Mouse (Mus musculus) layer of hippocampus, adult 11-12 months (tissue): Measurements from ENCODE around the gene Cgrrf1.
A peak's percentile ranks its signal among the peaks of the same experiment; 100 is the strongest.
"Not testable (repeated sequence)": the region's sequence is repeated elsewhere in the genome, so short reads cannot be mapped to it uniquely, and the experiment has no call there.

Source experiments
- DNase-seq: peaks from one replicate; pipeline ENCODE4 v3.0.0; 2022; ENCODE audit warnings: low spot score

The Cgrrf1 gene

DNA sequence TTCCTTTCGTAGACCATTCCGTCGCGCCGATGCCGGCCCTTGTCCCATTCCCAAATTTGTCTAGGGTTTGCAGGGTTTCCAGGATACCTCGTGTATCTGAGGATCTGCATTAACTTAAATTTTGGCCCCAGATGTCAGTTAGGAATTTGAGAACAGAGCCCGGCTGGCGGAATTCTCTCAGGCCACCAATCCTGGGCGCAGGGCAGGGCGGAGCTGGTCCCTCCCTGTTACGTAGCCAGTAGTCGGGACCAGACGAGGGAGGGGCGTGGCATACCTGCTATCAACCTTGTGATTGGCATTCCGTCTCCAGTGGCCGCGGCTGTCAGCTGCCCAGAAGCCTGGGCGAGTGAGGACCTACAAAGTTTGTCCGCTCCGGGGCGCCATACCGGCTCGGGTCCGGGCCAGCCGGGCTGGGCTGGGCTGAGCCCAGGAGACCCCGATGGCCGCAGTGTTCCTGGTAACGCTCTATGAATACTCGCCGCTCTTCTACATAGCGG is at the start of gene Cgrrf1:
TSS of gene Cgrrf1 (plus strand) at position 289 of the 497 bp plus-strand sequence.
- DNase-seq: peak; percentile 94

DNA sequence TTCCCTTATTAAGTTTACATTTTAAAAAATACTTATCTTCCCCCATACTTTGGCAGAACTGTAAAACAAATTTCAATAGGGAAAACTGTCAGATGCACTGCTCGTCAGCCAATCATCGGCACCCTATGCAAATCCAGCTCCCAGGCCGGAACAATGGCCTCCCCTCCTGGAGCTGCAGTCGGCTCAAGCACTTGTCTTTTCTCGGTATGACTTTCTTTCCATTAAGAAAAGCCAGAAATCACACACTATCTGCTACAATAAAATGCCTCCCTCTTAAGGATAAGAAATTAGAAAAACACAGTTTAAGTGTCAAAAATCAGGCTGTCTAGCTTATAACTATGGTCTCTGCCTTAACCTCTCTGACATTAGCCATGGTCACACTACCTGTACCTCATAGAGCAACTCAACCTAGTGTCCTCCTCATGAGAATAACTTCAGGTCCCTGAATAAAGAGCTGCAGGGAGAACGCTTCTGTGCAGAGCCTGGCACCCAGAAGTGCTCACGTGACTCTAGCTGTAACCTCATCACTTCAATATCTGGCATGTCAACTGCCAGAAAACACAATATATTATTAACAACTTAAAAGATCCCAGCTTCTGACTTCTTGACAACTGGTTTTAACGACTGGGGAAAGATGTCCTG is 49.6 kb upstream of the Cgrrf1 start:
- no peak for DNase-seq

DNA sequence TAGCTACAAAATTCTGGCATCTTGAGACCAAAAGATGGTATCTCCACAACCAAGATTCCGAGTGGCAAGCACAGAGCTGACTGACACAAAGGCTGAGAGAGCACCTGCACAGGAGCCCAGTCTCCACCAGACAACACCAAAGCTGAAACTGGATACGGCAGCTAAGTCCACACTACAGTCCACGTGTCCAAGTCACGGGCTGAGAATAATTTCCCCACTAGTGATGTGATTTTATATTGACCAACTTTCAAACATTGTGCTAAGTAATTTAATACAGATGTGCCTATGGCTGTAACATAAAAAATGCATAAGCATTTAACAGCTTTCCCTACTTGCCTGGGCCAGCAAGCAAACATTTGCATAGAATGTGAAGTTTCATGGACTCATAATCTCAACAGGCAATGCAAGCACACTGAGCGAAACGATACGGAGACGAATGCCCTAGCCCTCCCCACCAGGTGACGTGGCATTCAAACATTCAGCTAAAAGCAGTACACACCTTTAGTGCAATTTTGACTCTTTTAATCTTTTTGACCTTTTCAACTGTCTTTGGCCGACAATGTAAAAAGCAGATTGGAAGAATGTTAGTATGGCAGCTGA is 48.5 kb upstream of the Cgrrf1 start:
- no peak for DNase-seq

DNA sequence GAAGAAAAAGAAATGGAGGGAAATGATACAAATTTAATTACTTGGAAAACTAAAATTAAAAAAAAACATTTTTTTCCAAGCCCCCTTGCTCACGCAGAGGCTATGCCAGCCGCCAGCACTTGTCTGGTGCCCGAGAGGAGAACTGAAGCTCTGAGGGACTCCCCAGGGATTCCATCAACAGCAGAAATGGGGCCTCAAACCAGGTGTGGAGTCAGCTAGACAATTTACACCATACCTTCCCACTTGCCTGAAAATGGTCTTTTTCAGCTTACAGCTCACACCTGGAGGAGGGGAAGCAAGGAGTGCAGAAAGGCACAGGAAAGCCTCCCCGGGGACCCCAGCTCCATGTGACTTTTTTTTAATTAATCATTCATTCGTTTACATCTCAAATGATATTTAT is 46.7 kb upstream of the Cgrrf1 start:
- DNase-seq: no peak

DNA sequence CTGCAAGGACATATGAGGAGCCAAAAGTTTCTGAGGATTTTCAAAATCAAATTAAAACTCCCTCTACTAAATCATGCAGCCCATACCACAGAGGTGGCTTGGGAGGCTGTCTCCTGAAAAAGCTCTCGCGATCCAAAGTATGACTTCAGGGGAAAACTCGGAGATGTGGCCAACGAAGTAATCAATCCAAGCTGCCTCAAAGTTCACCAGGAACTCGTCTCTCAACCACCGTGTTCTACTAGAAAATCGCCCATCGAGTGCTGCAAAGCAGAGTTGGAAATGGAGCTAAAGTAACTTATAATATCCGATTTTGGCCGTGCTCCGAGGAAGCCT is 44.5 kb upstream of the Cgrrf1 start:
- DNase-seq: no peak

DNA sequence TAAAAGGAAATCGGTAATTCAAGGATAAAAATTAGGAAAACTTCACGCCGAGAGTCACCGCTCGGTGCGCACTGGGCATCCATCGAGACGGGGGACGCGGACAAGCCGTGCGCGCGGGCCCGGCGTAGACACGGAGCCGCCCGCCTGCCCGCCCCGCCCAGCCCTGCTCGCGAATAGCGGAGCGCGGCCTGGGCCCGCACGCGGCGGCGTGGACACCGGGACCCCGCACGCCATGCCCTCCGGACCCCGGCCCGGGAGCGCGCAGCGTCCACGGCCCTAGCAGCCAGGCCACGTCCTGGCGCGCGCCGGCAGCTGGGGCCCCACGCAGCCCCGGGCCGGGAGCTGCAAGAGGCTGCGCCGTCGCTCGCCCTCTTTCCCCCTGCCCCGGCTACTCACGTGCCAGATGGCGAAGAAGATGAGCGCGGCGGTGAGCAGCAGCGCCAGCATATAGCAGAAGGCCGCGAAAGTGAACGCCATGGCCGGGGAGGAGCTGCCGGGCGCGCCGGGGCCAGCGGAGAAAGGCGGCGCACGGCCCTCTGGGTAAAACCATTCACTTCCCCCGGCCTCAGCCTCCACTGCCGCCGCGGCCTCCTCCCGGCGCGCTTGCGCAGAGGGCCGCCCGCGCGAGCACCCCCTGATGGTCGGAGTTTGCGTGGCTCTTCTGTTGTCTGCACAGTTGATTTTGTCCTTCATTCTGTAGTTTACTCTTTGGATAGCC is 44.0 kb upstream of the Cgrrf1 start, which contains the start of gene Cnih1:
TSS of gene Cnih1 (minus strand) at position 625 of the 718 bp plus-strand sequence.
- DNase-seq: peak; percentile 92

DNA sequence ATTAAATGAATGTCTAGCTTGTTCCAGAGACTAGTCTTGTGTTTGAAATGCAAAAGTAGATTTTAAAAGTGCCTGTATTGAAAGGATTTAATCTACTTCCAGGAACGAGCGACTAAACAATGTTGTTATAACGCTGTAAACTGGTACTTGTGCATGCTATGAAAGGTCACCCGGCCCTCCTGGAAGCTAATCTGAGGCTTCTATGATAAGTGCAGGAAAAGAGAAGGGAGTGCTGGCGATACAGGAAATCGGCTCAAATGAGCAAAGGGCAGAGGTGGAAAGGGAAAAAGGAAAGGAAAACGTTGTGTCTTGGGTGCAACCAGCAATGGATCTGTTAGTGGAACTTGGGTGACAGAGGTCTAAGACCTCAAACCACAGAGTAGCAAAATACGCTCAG is 43.4 kb upstream of the Cgrrf1 start:
- DNase-seq: no peak

DNA sequence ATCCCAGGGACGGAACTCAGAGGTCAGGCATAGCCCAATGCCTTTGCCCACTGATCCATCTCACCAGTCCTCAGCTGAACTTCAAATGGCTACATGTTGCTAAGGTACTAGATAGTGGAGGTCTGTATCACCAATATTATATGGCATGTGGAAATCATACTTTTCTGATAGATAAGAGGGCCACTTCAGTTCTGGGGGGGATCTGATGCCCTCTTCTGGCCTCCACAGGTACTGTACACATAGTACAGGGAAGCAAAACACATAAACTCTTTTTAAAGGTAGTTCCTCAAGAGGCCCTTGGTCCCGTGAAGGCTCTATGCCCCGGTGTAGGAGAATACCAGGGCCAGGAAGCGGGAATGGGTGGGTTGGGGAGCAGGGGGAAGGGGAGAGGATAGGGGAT is 41.6 kb upstream of the Cgrrf1 start:
- no peak for DNase-seq

DNA sequence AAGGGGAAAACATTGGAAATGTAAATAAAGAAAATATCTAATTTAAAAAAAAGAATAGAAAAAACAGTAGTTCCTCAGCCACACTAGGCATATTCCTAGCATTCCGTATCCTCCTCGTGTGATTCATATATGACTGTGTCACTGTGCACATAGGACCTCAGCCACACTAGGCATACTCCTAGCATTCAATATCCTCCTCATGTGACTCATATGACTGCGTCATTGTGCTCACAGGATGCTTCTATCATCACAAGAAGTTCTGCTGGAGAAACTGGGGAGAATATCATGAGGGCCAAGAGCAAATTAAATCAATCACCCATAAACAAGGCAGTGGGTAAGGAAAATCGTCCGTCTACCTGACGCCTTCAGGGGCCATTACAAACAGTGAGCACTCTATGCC is 41.2 kb upstream of the Cgrrf1 start:
- no peak for DNase-seq

DNA sequence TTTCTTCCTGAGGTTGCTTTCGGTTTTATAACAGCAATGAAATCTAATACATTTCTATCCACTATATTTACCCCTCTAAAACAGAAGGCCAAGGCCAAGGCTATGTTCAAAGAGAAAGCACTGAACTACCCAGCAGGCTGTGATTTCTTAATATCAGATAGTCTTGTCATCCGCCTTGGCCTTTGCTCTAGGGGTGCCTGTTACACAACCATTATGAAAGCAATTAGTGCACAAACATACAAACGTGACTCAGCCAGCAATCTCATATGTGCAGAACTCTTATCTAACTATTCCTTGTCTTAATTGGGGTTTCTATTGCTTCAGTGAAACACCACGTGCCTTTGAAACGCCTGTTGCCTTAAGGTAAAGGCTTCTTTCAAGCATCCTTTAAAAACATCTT is 37.8 kb upstream of the Cgrrf1 start:
- no peak for DNase-seq

DNA sequence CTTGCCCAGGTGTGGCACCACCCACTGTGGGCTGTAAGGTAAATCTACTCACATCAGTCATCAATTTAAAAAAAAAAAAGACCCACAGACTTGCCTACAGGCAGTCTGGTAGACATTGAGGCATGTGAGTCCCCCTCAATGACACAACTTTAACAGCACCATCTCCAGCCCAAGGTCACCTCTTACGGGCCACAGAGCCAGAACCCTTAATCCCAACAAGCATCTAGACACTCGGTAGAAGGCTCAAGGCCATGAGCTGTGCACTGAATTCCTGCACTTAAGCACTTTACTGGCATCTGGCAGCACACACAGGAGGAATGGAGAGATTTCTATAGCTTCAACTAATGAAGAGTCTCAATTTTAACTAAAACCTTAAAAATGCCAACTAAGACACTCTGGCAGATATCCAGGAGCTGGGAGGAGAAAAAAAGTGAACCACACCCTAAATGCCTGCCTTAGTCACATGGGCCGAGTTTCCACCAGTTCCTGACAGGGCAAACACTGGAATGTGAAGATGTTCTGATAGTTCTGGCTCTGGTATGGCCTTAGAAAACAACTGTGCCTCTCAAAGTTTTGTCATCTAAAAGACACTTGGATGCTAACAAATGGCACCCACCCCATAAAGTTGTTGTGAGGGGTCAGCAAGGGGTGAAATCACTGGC is 31.1 kb upstream of the Cgrrf1 start:
- no peak for DNase-seq

DNA sequence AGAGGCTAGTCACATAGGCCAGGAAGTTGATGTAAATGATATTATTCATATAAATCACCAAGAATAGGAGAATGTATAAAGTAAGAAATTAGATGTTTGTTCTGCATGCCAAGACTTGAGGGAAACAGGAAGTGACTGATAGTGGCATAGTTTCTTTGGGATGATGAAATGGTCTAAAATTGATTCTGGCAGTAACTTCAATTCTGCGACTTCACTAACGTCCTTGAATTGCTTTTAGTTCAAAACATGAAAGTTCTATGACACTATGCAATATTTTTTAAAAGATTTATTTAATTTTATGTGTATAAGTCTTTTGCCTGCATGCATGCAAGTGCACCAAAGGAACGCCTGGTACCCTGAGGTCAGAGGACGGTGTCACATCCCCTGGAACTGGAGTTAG is 28.7 kb upstream of the Cgrrf1 start:
- DNase-seq: no peak

DNA sequence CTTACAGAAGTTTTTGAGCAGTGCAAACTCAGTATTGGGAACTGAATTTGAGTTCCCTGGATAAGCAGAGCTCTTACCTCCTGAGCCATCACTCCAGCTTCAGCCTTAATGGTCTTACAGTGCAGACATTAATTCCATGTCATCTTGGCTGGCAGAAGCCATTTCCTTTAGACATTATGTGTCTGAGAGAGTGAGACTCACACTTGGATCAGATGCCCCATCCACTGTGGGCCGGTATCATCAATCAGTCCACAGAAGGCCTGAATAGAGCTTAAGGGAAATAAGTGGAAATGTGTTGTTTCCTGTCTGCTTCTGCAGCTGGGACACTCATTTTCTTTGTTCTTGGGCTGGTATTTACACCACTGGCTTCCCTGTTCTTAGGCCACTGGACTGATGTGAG is 28.1 kb upstream of the Cgrrf1 start:
- DNase-seq: no peak

DNA sequence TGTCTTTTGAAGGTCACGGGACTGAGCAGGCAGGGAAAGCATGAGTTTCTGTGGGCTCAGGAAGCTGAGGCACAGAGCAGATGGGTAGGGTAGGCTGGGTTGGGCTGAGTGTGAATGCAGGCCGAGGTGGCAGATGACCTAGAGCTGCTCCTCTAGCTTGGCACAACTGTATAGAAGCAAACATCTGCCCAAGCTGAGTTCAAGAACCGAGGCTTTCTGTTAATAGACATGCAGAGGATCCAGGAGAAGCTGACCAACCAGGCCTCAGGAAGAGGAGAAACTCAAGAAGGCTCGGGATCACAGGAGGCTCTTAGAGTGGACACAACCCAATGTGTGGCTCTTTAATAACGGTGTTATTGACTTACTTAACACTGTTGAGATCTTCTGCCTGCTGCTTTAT is 25.7 kb upstream of the Cgrrf1 start:
- DNase-seq: no peak

DNA sequence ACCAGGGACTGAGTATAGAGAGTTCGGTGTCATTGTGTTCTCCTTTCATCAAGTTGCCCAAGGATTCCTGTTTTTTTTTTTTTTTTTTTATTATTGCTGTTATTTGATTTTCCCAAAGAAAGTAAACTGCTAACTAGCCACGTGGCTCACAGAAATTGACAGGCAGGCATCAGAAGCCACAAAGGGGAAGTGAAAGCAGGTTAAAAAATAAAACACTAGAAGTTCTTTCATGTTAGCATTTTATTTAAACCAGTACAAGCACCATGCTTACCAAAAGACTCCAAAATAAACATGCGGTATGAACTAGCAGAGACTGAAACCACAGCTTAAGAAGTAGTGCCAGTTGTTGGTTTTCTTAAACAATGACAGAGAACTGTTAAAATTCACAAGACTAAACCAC is 24.0 kb upstream of the Cgrrf1 start:
- DNase-seq: no peak

DNA sequence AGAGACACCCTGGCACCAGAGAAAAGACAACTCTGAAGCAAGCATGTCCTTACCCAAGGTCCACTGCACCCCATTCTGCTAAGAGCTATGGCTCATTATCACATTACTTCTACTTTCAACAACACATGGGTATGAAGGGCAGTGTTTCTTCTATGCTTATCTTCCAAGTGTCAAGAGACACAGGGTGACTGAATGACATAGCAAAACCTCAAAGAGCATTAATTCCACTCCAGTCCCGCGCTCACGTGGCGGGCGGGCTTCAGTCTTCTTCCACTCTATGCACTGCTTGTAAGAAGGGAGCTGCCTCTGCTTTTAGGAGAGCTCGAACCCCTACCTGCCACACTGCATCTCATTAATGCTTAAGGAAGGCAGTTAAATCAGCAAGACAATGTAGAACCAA is 16.3 kb upstream of the Cgrrf1 start:
- DNase-seq: no peak

DNA sequence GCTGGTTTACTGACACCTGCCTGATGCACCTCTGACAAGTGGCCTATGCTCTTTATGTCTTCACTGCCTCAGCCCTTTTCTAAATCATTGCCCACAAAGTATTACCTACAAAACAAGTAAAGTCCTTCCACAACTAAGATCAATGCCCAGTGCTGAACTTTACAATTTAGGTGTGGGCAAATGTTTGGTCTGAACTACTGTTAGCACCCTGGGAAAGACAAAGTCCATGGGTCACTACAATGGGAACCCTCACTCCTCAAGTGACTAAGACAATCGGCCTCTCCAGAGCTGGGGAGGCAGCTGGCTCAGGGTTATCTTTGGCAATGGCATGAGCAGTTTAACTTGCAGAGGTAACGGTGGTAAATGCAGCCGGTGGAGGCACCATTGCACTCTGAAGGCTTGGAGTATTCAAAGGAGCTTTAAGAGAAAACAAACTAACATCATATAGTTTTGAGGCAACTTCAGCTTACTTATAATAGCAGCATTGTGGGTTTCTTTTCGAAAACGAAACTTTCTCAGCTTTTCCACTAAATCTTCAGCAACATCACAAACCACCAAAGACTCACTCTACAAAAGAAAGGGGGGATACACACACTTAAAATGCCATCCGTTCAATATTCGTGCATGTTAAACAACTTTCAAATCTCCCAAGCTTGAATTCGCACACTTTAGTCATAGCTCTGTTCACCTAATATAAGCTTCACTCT is 14.9 kb upstream of the Cgrrf1 start:
- no peak for DNase-seq

DNA sequence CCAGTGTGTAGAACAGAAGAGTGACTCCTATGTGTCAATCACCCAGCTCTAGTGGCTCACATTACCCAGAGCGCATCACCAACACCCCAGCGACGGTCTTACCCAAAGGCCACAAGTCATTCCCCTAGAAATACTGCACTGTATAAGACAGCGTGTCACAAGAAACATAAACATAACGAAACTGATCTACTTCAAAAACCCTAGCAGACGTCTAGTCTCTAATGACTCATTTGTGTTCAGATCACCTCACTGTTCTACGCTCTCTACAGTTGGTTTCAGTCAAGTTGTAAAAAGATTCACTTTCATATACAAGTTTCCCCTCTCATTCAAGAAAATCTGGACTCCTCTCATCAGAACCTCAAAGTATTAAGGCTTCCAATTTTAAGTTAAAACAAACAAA is 13.2 kb upstream of the Cgrrf1 start:
- no peak for DNase-seq

DNA sequence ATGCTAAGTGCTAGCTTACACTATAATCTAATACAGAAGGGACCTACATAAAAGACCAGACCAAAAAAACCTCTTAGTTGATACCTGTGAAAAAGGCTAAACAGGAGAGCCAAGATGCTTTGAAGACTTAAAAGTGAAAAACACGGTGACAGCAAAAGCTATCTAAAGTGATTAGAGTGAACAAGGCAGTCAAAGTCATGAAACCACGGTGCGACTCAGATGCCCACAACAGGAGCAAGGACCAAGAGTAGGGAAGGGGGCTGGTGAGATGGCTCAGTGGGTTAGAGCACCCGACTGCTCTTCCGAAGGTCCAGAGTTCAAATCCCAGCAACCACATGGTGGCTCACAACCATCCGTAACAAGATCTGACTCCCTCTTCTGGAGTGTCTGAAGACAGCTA is 12.0 kb upstream of the Cgrrf1 start:
- DNase-seq: not testable (repeated sequence)

DNA sequence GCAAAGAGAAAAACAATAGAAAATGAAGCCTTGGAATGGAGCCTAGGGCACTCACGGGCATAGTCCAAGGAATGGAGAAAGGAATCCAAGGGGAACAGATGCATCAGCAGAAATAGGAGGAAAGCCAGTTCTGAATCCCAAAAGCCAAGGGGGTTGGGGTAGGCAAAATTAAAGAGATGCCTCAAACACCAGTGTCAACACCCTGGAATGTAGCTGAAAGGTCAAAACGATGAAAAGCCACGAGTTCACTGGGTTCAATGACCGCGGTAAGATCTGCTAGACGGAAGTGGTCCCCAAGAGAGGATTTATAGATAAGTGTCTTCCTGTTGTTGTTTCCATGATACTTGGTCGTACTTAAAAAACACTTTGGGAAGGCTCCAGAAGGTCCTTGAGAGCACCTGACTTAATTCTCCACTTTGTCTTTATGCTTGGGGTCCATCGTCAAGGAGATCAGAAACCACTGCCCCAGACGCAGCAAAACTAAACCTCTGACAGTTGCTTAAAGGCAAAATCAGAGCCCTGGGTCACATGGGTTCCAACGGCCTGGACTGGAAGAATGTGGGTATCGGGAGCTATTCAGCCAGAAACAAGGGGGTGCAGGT is 10.6 kb upstream of the Cgrrf1 start:
- no peak for DNase-seq

DNA sequence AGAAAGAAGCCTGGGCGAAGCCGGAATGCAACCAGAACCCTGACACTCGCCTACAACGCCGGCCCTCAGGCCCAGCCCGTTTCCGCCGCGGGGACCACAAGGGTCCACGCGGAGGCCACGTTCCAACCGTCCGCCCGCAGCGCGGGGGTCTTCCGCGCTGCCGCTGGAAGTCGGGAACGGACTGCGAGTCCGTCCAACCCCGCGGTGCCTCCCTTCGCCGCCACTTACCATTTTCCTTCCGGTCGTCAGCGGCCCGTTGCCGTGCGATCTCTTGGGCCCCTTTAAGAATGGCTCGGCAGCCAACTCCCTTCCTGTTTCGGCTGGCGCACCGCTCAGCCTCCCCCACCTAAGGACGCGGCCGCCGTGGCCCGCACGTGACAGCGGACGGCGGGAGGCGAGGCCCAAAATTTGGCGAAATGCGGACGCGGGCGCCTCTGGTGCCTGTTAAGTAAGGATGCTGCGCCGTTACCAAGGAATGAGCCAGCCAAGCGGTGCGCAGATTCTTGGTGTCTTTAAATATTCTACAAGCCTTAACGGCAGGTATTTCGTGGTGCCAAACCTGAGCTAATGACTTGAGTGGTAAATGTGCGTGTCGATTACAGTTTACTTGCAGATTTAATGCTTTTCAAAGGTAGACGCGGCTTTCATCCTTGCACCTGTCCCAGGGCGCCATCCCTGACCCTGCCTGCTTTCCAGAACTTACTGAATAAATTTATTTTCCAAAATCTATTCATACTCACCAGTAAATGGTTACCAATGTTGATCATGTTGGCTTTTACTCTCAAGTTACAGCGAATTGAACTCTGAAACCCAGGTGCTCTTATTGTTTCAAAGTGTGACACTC is 9.8 kb upstream of the Cgrrf1 start, which contains the start of gene Gmfb:
TSS of gene Gmfb (minus strand) at position 370 of the 844 bp plus-strand sequence.
- peak; percentile 97 for DNase-seq
